Mouse (Mus musculus) lung, postnatal 10 days (tissue): ENCODE results near the gene Cryzl1.

Experiments
- DNase-seq: peaks from one replicate; pipeline ENCODE4 v3.0.0; 2021

Cryzl1 gene

DNA sequence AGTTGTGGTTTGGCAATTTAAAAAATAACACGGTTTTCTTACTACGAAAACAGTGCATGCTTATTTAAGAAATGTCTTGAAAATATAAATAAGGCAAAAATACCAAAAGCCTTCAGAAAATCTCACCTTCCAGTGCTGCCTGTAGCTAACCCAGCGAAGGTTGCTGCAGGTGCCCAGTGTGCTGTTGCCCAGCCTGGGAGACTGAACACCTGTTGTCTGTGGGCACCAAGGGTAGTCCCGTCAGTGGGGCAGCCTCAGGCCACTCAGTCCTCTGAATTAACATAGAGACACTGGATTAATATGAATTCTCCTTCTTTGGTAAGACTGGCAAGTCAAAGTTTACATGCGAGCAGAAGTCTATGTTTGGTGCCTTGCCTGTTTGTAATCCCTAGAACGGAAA, 9.7 kb upstream of the Cryzl1 start:
- no peak for DNase-seq

DNA sequence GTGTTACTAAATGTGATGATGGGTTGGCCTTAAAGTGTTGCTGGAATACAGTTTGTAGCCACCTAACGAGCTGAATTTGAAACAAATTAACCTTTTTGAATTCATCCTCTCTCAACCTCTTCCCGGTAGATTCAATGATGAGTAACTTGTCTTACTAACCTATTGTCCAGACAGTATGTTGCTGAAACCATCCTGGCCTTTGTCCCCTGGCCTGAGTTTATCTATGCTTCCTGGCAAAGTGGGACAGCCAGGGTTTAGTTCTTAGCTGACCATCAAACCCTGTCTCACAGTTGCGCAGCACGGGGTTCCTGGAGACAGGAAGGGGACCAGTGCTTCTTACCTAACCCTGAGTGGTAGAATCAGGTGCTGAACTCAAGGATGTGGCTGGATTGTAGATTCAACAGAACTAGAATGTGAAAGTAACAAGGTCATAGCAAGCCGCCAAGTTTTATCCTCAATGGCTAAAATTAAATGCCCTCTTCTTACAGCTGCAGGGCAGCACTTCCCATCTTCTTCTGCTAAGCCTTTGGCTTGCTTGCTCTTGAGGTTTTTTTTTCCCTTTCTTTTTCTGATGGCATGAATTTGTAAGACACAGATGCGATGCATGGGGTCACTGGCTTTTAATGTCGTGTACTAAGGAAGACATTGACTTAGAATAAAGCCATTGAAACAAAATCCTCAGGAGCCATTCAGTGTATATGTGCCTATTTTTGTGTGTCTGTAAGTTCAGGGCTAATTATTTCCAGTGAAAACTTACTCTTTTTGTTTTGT, 7.5 kb upstream of the Cryzl1 start:
- no peak for DNase-seq

DNA sequence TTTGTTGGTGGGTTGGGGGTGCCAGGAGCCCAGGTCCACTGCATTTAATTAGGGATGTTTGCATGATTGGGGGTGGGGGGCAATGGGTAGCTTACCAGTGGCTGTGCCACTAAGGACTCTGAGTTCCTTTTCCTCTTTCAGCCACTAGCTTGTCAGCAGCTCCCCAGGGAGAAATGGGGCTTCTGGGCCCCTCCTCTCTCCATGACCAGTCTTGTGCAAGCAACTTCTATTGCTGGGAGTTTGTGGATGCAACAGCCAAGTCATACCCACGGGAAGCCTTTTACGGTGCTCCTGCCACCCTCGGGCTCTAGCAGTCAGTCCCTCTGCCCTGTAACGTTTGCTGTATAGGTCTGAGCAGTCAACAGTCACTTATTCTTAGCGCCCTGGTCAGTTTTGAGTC, 6.0 kb upstream of the Cryzl1 start:
- no peak for DNase-seq

DNA sequence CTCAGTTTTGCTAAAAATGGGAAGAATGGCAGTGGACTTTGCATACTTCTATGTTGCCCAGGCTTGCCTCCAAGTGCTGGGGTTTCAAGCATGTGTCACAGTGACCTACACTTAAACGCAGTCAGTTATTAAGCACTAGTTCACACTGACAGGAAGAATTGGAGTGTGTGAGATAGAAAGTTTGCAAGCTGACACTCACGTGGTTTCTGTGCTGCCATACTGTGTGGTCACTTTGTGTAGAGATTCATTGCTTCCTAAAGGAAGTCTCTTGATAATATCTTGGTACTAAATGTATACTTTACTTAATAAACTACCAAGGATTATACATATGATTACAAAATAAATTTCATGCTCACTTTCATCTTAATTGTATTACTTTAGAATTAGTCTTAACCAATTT, 4.0 kb upstream of the Cryzl1 start:
- DNase-seq, result no peak

DNA sequence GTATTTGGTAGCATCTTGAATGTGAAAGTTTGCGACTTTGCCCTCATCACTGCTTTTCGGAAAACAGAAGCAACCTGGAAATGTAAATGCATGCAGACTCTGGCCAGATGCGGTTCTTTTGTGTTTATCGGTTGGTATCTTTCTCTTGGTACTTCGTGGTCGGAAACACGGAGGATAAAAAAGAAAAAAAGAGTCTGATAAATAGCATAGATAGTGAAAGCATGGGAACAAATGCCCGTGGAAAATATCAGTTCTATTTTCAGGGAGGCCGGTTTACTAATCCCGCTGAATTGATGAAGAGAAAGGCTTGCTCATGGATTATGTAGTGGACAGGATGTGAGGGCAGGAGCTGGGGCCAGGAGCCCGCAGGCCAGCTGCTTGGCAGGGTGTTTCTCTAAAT, 1.7 kb upstream of the Cryzl1 start:
- DNase-seq, result no peak

DNA sequence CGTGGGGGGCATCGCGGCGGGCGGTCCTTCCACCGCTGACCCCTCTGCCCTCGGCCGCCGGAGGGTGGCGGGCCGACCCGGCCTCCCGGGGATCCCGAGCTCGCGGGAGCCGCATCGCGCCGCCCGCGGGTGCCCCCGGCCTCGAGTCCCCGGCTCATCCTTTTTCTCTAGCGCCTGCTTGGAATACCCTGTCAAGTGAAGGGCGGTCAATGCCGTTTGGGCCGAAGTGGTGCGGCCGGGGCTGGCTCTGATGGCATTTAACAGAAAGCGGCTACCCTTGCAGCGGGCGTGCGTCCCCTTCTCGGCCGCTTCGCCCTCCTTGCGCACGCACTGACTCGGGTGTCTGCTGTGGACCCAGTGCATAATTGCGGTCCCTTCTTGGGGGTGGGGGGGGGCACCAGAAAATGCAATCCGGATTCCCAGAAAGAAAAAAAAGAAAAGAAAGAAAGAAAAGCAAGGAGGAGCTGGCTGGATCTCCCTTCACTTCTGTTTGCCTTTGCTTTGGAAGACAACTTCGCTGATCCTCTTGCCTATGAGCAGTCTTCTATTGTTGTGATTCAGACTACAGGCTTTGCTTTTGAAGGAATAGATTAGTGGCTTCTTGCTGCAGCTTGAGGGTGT, 1.2 kb upstream of the Cryzl1 start:
- peak; percentile 50 for DNase-seq

DNA sequence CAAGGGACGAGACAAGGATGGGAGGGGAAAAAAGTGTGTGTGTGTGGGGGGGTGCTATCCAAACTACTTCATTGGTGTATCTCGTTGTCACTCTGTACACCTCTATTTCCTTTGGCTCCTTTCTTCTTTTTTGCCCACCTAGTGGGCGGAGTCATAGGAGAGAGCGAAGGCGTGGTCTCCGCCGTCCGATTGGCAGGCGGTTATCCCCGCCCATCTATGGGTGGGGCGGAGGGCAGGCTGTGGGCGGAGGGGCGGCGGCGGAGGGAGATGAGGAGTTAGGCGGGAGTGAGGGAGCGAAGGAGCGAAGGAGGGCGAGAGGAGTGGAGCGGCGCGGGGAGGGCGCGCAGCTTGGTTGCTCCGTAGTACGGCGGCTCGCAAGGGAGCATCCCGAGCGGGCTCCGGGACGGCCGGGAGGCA, 299 bp upstream of the Cryzl1 start, which contains the start of gene Itsn1:
Gene Itsn1 (plus strand): TSS at position 216 of the 417 bp plus-strand sequence.
- peak; percentile 99 for DNase-seq

DNA sequence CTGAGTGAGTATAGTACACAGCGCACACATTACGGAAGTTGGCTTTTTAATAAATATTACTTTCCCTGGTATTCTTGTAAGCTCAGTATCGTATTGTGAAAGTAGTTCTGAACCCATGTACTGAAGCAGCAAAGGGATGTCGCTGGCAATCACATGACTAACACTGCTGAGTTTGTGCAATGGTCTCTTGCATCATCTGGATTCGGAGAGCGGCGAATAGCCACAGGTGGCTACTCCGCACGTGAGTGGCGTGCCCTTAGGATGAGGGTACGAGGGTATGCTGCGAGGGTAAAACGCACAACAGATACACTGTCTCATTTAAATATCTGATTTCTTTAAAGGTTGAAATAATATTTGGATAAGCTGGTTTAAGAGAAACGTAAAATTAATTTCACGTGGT, 1.3 kb downstream of the Cryzl1 start:
- DNase-seq, result peak; percentile 36

DNA sequence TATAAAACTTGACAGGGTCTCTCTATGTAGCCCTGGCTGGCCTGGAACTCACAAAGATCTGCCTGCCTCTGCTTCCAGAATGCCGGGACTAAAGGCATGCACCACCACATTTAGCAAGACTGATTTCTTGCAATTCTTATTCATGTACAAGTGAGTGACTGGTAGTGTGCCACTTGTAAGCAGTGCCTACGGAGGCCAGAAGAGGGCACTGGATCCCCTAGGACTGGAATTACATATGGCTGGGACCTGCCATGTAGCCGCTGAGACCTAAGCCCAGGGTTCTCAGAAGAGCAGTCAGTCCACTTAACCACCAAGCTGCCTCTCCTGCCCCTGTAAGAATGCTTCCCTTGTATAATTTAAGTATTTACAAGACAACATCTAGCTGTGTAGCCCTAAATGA, 4.5 kb downstream of the Cryzl1 start:
- DNase-seq, result peak; percentile 71

DNA sequence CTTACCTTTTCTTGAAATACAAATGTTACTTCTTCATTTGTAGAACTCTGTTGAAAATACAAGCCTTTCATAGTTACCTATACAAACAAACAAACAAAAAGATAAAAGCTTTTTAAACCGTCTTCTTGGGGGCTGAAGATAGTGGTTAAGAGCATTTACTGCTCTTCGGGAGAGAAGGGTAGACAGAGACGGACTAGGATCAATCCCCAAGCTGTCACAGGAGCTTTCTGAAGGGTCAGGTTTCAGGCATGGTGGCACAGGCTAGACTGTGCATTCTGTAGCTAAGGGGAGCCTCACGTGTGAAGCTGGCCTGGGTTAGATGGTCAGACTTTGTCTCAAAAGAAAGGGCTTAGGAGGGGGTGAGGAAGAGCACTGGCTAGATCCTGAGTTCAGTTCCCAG, 11.4 kb downstream of the Cryzl1 start:
- no peak for DNase-seq

DNA sequence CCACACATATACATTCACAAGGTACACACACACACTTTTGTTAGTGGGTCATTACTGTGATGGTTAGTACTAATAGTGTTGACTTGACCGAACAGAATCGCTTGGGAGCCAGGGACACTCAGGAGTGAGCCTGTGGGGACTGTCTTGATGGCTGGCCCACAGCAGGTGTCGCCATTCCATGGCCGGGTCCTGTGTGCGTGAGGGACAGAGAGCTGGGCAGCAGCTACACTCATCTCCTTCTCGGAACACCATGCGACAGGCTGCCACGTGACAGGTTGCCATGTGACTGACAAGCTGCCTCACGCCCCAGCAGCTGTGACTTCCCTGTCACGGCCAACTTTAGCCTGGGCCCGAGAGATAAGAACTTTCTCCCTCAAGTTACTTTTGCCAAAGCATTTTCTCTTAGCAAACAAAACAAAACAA, 11.8 kb downstream of the Cryzl1 start:
- DNase-seq, result peak; percentile 26

DNA sequence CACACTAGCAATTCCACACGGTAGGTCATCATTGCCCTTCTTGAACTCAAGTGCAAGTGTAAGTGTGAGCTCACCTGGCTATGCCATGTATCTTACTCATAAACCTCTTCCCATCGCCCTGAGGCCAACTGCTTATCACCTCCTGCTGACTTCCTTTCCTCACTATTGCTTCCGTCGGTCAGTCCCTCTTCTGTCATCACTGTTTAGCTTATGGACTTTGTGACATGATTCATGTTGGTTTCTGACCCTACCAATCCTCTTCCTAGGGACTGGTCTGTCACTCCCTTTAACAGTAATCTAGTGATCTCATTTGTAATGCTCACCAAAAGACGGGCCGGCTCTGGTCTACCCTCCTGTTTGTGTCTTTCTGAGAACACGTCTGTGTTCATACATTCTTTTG, 18.5 kb downstream of the Cryzl1 start:
- DNase-seq, result no peak

DNA sequence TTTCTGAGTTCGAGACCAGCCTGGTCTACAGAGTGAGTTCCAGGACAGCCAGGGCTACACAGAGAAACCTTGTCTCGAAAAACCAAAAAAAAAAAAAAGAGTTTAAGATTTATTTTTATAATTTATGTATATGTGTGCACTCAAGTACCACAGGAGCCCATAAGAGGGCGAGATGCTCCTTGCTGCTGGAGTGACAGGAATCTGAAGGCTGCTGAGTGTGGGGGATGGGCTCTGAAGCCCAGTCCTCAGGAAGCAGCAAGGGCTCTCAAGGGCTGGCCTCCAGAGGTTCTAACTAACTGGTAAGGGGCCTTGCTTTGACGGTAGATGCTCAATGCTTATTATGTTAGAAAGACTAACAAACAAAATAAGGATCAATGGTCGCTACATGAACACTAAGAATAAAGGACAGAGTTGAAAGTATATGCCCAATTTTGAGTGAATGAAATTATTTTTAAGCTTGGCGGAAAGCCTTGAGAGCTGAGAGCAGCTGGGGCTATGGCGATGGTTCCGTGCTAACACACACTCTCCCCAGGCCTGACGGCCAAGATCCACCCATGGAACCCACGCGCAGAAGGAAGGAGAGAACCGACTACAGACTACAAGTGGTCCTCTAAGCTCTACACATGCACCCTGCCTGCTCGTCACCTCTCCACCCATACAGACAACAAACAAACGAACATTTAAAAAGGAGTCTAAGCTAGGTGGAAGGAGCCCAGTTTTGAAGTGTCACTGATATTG, 24.0 kb downstream of the Cryzl1 start:
- no peak for DNase-seq

DNA sequence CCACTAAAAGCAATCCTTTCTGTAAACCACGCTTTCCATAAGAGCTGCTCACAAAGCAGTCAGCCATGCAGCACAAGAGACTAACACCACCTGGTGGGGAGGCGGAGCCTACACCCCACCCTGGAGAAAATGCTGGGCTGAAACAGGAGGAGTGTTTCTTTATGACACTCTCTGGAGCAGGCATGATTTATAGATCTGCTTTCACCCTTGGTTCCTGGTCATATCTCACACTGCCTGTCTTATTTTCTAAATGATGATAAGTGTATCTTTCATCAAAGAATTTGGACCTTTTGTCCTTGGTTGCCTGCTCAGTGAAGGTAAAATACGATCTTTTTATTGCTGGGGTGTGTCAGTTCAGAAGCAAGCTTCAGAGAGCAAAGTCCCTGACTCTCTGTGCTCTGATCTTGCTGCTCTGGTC, 26.0 kb downstream of the Cryzl1 start:
- no peak for DNase-seq

DNA sequence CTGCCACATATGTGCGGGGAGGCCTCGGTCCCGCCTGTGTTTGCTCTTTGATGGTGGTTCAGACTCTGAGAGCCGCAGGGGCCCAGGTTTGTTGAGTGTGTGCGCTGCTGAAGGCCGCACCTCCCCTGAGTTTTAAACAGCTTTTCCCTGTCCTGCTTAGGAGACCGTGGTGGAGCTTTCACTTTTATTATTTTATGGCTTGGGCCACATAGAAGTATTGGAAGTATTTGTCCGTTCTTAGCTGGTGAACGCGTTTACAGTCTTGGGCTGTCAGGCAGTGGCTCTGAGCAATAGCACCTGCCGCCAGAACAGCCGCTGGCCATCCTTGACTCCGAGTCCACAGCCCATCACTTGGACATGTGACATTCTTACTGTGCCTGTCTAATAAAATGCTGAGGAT, 26.9 kb downstream of the Cryzl1 start:
- DNase-seq, result peak; percentile 67

DNA sequence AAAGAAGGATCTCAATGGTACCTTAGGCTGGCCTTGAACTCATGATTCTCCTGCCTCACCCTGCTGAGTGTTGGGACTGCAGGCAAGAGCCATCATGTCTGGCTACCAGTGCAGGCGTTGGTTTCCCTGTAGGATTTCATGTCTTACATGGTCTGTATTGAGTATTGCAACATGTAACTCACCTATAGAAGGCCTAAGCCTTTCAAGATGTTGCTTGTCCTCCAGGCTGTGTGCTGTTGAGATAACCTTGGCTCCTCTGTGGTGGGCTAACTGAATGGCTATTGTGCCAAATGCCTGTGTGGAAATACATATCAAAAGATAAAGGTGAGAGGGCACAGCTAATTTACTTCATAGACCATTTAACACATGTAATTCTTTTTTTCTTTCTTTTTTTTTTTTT, 29.8 kb downstream of the Cryzl1 start:
- DNase-seq, result no peak

DNA sequence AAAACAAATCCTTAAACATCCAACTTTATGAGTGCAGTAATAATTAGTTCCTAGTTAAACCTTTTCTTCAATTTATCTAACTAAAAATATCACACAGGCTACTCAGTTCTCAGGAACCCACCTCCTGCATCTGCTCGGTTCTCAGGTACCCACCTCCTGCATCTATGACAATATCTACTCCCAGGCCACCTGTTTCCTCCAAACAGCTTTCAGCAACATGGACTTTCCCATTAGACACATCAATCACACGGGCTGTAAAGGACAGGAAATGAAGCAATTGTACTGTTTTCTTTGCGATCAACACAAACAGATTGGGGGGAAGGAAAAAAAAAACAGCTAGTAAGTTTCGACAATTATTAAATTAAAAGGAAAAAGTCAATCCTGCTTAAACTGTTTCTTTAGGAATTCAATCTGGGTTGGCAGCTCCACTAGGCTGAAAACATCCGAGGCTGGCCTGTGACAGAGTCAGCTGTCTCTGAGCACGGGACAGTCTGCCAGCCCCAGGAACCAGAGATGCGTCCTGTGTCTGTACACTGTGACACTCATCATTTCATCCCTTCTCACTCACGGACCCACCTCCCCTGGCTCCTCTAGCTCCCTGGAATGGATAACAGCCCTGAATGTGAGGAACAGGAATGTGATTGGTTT, 33.5 kb downstream of the Cryzl1 start:
- DNase-seq, result no peak

DNA sequence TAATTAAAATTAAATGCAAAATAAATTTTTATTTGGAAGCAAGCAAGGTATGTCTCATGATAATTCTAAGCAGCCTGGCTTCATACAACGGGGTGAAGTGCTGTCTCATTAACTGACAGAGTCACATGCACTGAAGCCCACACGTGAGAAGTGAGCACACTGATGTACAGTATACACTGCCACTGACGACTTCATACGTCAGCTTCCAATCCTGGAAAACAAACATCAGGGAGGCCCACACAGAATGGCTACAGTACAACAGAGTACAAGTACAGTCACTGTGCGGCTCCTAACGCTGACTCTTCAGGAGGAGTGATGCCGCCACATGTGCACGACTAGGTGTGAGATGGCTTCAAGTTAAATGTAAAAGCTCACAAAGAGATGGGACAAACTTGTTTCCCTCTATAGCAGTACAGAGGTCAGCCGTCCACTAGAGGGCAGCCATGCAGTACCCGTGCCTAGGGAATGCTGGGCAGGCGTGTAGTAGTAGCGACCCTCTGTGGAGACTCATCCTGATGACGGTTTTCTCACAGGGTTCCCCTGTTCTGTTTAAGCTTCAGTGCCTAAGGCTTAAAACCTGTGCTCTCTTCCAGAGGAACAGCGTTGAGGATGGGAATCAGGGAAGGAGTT, 34.2 kb downstream of the Cryzl1 start:
- peak; percentile 89 for DNase-seq

DNA sequence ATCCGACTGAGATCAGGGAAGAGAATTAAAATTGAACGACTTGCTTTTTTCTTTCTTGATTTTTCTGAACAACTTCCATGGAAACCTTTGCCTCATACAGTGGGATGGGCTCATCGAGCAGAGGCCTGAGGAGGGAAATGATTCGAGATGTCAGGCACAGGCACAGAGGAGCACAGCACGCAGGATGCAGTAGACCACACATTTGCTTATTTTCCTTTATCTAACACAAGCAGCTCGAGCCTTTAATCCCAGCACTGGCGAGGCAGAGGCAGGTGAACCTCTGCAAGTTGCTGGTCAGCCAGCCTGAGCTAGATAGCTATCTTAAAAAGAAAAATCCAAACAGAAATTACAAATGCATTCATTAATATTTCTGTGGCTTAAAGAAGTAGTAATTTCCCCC, 39.0 kb downstream of the Cryzl1 start:
- no peak for DNase-seq

DNA sequence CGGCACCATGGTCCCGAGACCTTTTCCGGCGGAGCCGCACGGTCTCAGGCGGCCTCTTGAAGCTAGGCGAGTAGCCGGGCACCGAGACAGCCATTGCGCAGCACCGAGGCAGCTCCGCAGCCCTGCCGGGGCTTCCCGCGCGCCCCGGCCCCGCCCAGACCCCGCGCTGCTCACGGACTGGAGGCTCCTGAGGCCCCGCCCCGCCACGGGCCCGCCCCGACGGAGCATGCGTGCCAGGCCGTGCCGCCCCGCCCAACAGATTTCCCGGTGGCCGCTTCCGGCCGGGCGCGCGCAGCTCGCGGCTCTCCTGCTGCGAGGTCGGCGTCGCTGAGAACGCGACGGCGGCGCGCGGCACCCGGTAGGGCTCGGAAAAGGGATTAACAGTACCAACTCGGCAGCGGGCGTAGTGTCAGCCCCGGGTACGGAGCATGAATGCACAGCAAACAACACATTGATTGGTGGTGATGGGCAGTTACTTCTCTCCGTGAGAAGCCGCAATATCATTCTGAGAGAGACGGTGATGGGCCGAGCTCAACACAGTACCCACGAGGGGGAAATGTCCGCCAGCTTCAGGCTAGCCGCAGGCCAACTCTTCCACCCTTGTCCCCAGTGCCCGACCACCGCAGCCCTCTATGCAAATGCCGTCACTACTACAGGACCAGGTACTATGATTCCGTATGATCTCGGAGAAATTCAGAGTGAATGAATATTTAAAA, 40.0 kb downstream of the Cryzl1 start, which contains the start of gene Donson:
Gene Donson (minus strand): TSS at position 152 of the 716 bp plus-strand sequence.
- peak; percentile 95 for DNase-seq

DNA sequence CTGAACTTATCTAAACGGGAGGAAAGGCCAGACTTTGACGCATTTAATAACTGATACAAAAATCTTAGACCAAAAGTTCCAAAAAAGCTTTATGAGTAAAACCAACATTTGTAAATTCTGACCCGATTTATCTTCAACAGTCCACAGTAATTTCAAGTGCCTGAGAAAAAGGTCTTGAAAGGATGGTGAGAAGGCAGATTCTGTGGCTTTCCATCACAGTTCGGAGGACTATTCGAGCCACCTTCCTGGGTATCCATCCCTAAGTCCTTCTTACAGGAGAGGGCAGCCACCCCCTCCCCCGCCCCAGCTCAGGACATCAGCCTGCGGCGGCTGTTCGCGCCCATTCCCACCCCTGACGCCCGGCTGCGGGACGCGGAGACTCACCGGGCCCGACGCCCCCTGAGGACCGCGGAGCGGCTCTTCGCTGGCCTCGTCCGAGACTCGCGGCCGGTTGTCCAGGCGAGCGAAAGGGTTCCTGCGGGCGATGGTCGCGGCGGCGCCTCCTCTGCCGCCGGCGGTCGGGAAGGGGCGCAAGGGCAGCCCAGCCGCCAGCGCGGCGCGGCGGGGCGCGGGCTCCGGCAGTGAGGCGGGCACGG, 40.7 kb downstream of the Cryzl1 start:
- DNase-seq, result no peak

DNA sequence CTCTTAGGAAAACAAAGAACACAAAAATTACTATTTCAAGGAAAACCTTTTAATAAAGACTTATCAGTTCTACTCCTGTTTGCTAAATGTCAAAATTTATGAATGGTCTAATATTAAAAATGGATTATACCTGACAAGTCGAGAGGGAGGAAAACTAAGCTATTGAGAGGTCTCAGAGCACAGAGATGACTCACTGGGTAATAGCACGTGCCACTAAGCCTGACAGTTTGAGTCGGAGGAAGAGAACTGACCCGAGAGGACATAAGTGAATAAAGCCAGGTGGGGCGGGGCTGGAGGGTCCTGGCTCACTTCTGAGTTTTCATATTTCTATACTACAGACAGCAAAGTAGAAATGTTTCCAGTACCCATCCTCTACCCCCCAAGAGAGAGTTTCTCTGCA, 42.4 kb downstream of the Cryzl1 start:
- no peak for DNase-seq
